ENCODE assay signal across 8 mouse cellular contexts in genomic region chr9:99587505-99588202, GRCm38 (mm10). TPM values are rescaled to one million over a fixed set of nuclear protein-coding genes. Genes with fewer than 3 reads are reported as not detected.
A peak's percentile ranks its signal among the peaks of the same experiment; 100 is the strongest.
DNase-seq lines count a peak whose midpoint lies in the region; ATAC-seq and TF ChIP-seq lines count a peak whose summit lies in the region.

No protein-coding gene starts in this region.

- no peak overlapping the region for H3K4me3 ChIP-seq in hindbrain, postnatal 0 days (ENCODE audit: low read length)
- H3K4me3 ChIP-seq in limb, embryonic 12.5 days (replicated peaks) = no peak overlapping the region

- DNase-seq in left cerebral cortex, adult 18-20 months (ENCODE audit: low spot score in 2 of 2) = peak; percentile 46 to 58
- no peak for DNase-seq in left cerebral cortex, adult 11 months (ENCODE audit: low spot score)
- peak; percentile 42 for DNase-seq in WW6 (ENCODE audit: low read depth, low spot score)
- peak; percentile 46 to 50 for DNase-seq in cerebellum, postnatal 36 days
- DNase-seq in hindbrain, postnatal 0 days (ENCODE audit: low spot score) = peak; percentile 57
- peak; percentile 28 to 46 for DNase-seq in natural killer cell, adult 2 months (ENCODE audit: low spot score in 2 of 2)
- peak; percentile 66 for DNase-seq in urinary bladder, postnatal 14 days (ENCODE audit: low spot score)

- H3K36me3 ChIP-seq in hindbrain, postnatal 0 days (ENCODE audit: insufficient read depth, low read length) = peaks cover 13% of the 10 kb centered on the region
- peaks cover 19% of the 10 kb centered on the region for H3K36me3 ChIP-seq in limb, embryonic 12.5 days

- H3K9ac ChIP-seq in hindbrain, postnatal 0 days (replicated peaks; ENCODE audit: low read length) = no peak overlapping the region
- H3K9ac ChIP-seq in limb, embryonic 12.5 days (replicated peaks) = no peak overlapping the region

- H3K4me1 ChIP-seq in hindbrain, postnatal 0 days (ENCODE audit: insufficient read depth, low read length) = no peaks in the 10 kb centered on the region
- no peaks in the 10 kb centered on the region for H3K4me1 ChIP-seq in limb, embryonic 12.5 days (replicated peaks)

- no peak overlapping the region for H3K27ac ChIP-seq in hindbrain, postnatal 0 days
- no peak overlapping the region for H3K27ac ChIP-seq in limb, embryonic 12.5 days

- TF ChIP-seq CTCF in hindbrain, postnatal 0 days (IDR thresholded peaks at IDR 0.05; ENCODE audit: low read depth) = peak; percentile 85

- H3K4me2 ChIP-seq in hindbrain, postnatal 0 days (ENCODE audit: low read depth, low read length) = no peak overlapping the region
- no peak overlapping the region for H3K4me2 ChIP-seq in limb, embryonic 12.5 days

- no peaks in the 10 kb centered on the region for H3K9me3 ChIP-seq in hindbrain, postnatal 0 days (ENCODE audit: low read length)
- no peaks in the 10 kb centered on the region for H3K9me3 ChIP-seq in limb, embryonic 12.5 days

- H3K27me3 ChIP-seq in hindbrain, postnatal 0 days (ENCODE audit: insufficient read depth, low read length) = no peaks in the 10 kb centered on the region
- H3K27me3 ChIP-seq in limb, embryonic 12.5 days = peaks cover 6% of the 10 kb centered on the region; the same call in 1 of the 2 replicates

- 27% methylated on average over 8 of the region's 8 CpGs for WGBS in hindbrain, postnatal 0 days
- 28% methylated on average over 8 of the region's 8 CpGs for WGBS in limb, embryonic 12.5 days

- ATAC-seq in hindbrain, postnatal 0 days = no peak
- ATAC-seq in limb, embryonic 12.5 days (ENCODE audit: insufficient number of reproducible peaks, insufficient read depth, low FRiP score, low TSS enrichment, low read depth) = peak; percentile 57

RNA-seq across cellular contexts. Expression of gene Dbr1, which starts 12.1 kb away (rescaled TPM):
- 10 to 100 TPM; 11.2 to 13.8 TPM for total RNA-seq in left cerebral cortex, adult 18-20 months (2021)
- 17.9 and 18.1 TPM in 2 replicates for total RNA-seq in hindbrain, postnatal 0 days (2014; rRNA removed)
- 27.4 and 30.7 TPM in 2 replicates for polyA plus RNA-seq in hindbrain, postnatal 0 days (2015; fragmentation: Nextera tagmentation; extraction: Ambion mirVana)
- 32.7 and 34.1 TPM in 2 replicates for polyA plus RNA-seq in limb, embryonic 12.5 days (2016; fragmentation: Nextera tagmentation; extraction: Ambion mirVana)

RNA-seq across cellular contexts. Expression of gene Armc8, which starts 19.0 kb away (rescaled TPM):
- 10 to 100 TPM; 55.4 to 55.7 TPM for total RNA-seq in left cerebral cortex, adult 18-20 months (2021)
- total RNA-seq in hindbrain, postnatal 0 days (2014; rRNA removed) = 69.2 and 114 TPM in 2 replicates
- 66.9 and 68.5 TPM in 2 replicates for polyA plus RNA-seq in hindbrain, postnatal 0 days (2015; fragmentation: Nextera tagmentation; extraction: Ambion mirVana)
- polyA plus RNA-seq in limb, embryonic 12.5 days (2016; fragmentation: Nextera tagmentation; extraction: Ambion mirVana) = 22.4 and 22.5 TPM in 2 replicates

RNA-seq across cellular contexts. Expression of gene A4gnt, which starts 24.6 kb away (rescaled TPM):
- under 1 TPM; 0.16 to 0.28 TPM for total RNA-seq in left cerebral cortex, adult 18-20 months (2021)
- not detected in 2 replicates for total RNA-seq in hindbrain, postnatal 0 days (2014; rRNA removed)
- not detected in 2 replicates for polyA plus RNA-seq in hindbrain, postnatal 0 days (2015; fragmentation: Nextera tagmentation; extraction: Ambion mirVana)
- not detected in 2 replicates for polyA plus RNA-seq in limb, embryonic 12.5 days (2016; fragmentation: Nextera tagmentation; extraction: Ambion mirVana)

RNA-seq across cellular contexts. Expression of gene Dzip1l, which starts 41.6 kb away (rescaled TPM):
- total RNA-seq in left cerebral cortex, adult 18-20 months (2021) = 10 to 100 TPM; 25.1 to 27.5 TPM
- total RNA-seq in hindbrain, postnatal 0 days (2014; rRNA removed) = 17.0 and 26.1 TPM in 2 replicates
- polyA plus RNA-seq in hindbrain, postnatal 0 days (2015; fragmentation: Nextera tagmentation; extraction: Ambion mirVana) = 8.1 and 8.5 TPM in 2 replicates
- polyA plus RNA-seq in limb, embryonic 12.5 days (2016; fragmentation: Nextera tagmentation; extraction: Ambion mirVana) = 26.7 and 27.7 TPM in 2 replicates
